Mouse (Mus musculus) granulocyte monocyte progenitor cell, adult 5-6 weeks (primary cell): ENCODE measurements around the gene Cenpb. TPM values are rescaled to one million over a fixed set of nuclear protein-coding genes. Genes with fewer than 3 reads are reported as not detected.

ENCODE experiments used
- total RNA-seq, 2 experiments: library from RNA; stranded (forward) in 1 of 2; stranded (reverse) in 1 of 2; fragments of 200-712, 200-1000 nt in 1 of 2; fragments of >200 nt in 1 of 2; fragmentation: Nextera tagmentation in 1 of 2; gene quantifications; 2 replicates each; pipeline ENCODE4 v1.2.3; 2014 to 2017

Gene Cenpb
- total RNA-seq, 2 experiments from 2014 or later, result 14.3 to 18.6 TPM

Other genes starting within 250 kb of the Cenpb start
- gene Gfra4, start 137.0 kb downstream of the Cenpb start, total RNA-seq (2014; fragmentation: Nextera tagmentation), result not detected in 2 replicates
- not detected in 2 replicates for gene Gfra4, start 137.0 kb downstream of the Cenpb start, total RNA-seq (2017)
- 1.1 TPM in 1 of 2 replicates, not detected in the other for gene Adam33, start 116.3 kb downstream of the Cenpb start, total RNA-seq (2014; fragmentation: Nextera tagmentation)
- not detected in 2 replicates for gene Adam33, start 116.3 kb downstream of the Cenpb start, total RNA-seq (2017)
- gene Siglec1, start 93.3 kb downstream of the Cenpb start, total RNA-seq (2014; fragmentation: Nextera tagmentation), result not detected in 2 replicates
- not detected in 2 replicates for gene Siglec1, start 93.3 kb downstream of the Cenpb start, total RNA-seq (2017)
- gene Hspa12b, start 52.8 kb downstream of the Cenpb start, total RNA-seq (2014; fragmentation: Nextera tagmentation), result not detected in 2 replicates
- gene Hspa12b, start 52.8 kb downstream of the Cenpb start, total RNA-seq (2017), result not detected in 2 replicates
- not detected in 2 replicates for gene Gm11037, start 46.6 kb downstream of the Cenpb start, total RNA-seq (2014; fragmentation: Nextera tagmentation)
- not detected in 2 replicates for gene Gm11037, start 46.6 kb downstream of the Cenpb start, total RNA-seq (2017)
- 66.9 and 115 TPM in 2 replicates for gene 1700037H04Rik, start 20.0 kb downstream of the Cenpb start, total RNA-seq (2014; fragmentation: Nextera tagmentation)
- gene 1700037H04Rik, start 20.0 kb downstream of the Cenpb start, total RNA-seq (2017), result 30.3 and 40.6 TPM in 2 replicates
- gene Cdc25b, start 6.9 kb upstream of the Cenpb start, total RNA-seq (2014; fragmentation: Nextera tagmentation), result 4.9 and 5.8 TPM in 2 replicates
- 6.7 and 6.8 TPM in 2 replicates for gene Cdc25b, start 6.9 kb upstream of the Cenpb start, total RNA-seq (2017)
- gene Spef1, start 7.2 kb upstream of the Cenpb start, total RNA-seq (2014; fragmentation: Nextera tagmentation), result 2.0 and 2.7 TPM in 2 replicates
- 1.2 and 1.9 TPM in 2 replicates for gene Spef1, start 7.2 kb upstream of the Cenpb start, total RNA-seq (2017)
- 5.7 and 5.9 TPM in 2 replicates for gene Ap5s1, start 27.0 kb upstream of the Cenpb start, total RNA-seq (2014; fragmentation: Nextera tagmentation)
- 1.0 and 1.5 TPM in 2 replicates for gene Ap5s1, start 27.0 kb upstream of the Cenpb start, total RNA-seq (2017)
- gene Mavs, start 54.0 kb upstream of the Cenpb start, total RNA-seq (2014; fragmentation: Nextera tagmentation), result 26.2 and 26.6 TPM in 2 replicates
- 11.3 and 11.8 TPM in 2 replicates for gene Mavs, start 54.0 kb upstream of the Cenpb start, total RNA-seq (2017)
- gene Pank2, start 82.4 kb upstream of the Cenpb start, total RNA-seq (2014; fragmentation: Nextera tagmentation), result 34.6 and 48.4 TPM in 2 replicates
- 39.3 and 41.8 TPM in 2 replicates for gene Pank2, start 82.4 kb upstream of the Cenpb start, total RNA-seq (2017)
- gene Rnf24, start 172.8 kb upstream of the Cenpb start, total RNA-seq (2014; fragmentation: Nextera tagmentation), result 2.8 and 8.2 TPM in 2 replicates
- 1.6 and 1.9 TPM in 2 replicates for gene Rnf24, start 172.8 kb upstream of the Cenpb start, total RNA-seq (2017)